Mouse (Mus musculus) ES-Bruce4 (cell line): ENCODE data around the gene Tnpo3. TPM values are rescaled to one million over a fixed set of nuclear protein-coding genes. Genes with fewer than 3 reads are reported as not detected.
"Not testable (repeated sequence)": the region's sequence is repeated elsewhere in the genome, so short reads cannot be mapped to it uniquely, and the experiment has no call there.

Source experiments
- H3K27ac ChIP-seq: 2 replicates; pipeline ENCODE4 v1.5.1; 2012; ENCODE audit warnings: low read length, inconsistent platforms; ENCODE audit not compliant: insufficient read depth
- H3K27me3 ChIP-seq: 2 replicates; pipeline ENCODE4 v1.6.1; 2012; ENCODE audit warnings: mild to moderate bottlenecking, low read length, inconsistent platforms; ENCODE audit not compliant: control insufficient read depth, poor library complexity, insufficient read depth, severe bottlenecking
- H3K36me3 ChIP-seq: 2 replicates; pipeline ENCODE4 v1.6.1; 2012; ENCODE audit warnings: inconsistent platforms, mild to moderate bottlenecking, low read length, moderate library complexity; ENCODE audit not compliant: control insufficient read depth, poor library complexity, insufficient read depth, severe bottlenecking
- H3K4me1 ChIP-seq: one replicate; pipeline ENCODE4 v1.8.1; 2011; ENCODE audit warnings: low read length; ENCODE audit not compliant: control insufficient read depth, insufficient read depth
- H3K4me3 ChIP-seq: 2 replicates; pipeline ENCODE4 v1.5.1; 2011; ENCODE audit warnings: low read depth, mild to moderate bottlenecking, low read length
- H3K9ac ChIP-seq: 2 replicates; pipeline ENCODE4 v1.6.1; 2012; ENCODE audit warnings: low read depth, mild to moderate bottlenecking, inconsistent platforms; ENCODE audit not compliant: poor library complexity, severe bottlenecking
- H3K9me3 ChIP-seq: replicated peaks from 2 replicates; pipeline ENCODE4 v1.6.1; 2012; ENCODE audit warnings: mild to moderate bottlenecking, low read length, inconsistent platforms; ENCODE audit not compliant: control insufficient read depth, poor library complexity, insufficient read depth, severe bottlenecking
- CTCF ChIP-seq: IDR thresholded peaks from one replicate; pipeline ENCODE4 v1.8.1; 2011; ENCODE audit warnings: low read depth, low read length
- EP300 ChIP-seq: IDR thresholded peaks from 2 replicates; pipeline ENCODE4 v1.6.1; 2011; ENCODE audit warnings: low read depth, low read length; ENCODE audit not compliant: insufficient read depth
- POLR2A ChIP-seq: IDR thresholded peaks from one replicate; pipeline ENCODE4 v1.8.1; 2011; ENCODE audit warnings: low read length; ENCODE audit not compliant: insufficient read depth
- polyA plus RNA-seq: library from polyadenylated mRNA; stranded (reverse); fragments of >200 nt; gene quantifications from 2 replicates; pipeline ENCODE4 v1.2.4, GENCODE M21; 2011; ENCODE audit warnings: low read depth; ENCODE audit not compliant: missing spikeins, insufficient read depth, insufficient read length

The Tnpo3 gene
- polyA plus RNA-seq, 1 experiment: 130 TPM

- no peak for TF ChIP-seq EP300
- TF ChIP-seq POLR2A: no peak
- no peak for TF ChIP-seq CTCF
- Histone ChIP-seq H3K9ac (no peak overlapping the region), H3K4me1 (no peaks in the 10 kb centered on the region), H3K27me3 (no peaks in the 10 kb centered on the region), H3K9me3 (no peaks in the 10 kb centered on the region), H3K36me3 (peaks cover 63% of the 10 kb centered on the region), H3K4me3 (no peak overlapping the region), H3K27ac (no peak overlapping the region)
These were observed 28.5 kb downstream of the Tnpo3 start for GRCm38 (mm10) chr6:29581202-29581601.

GRCm38 (mm10) chr6:29580770-29581169, 28.9 kb downstream of the Tnpo3 start:
- Histone ChIP-seq H3K27ac (no peak overlapping the region), H3K4me1 (no peaks in the 10 kb centered on the region), H3K9me3 (no peaks in the 10 kb centered on the region), H3K27me3 (no peaks in the 10 kb centered on the region), H3K9ac (no peak overlapping the region), H3K4me3 (no peak overlapping the region), H3K36me3 (peaks cover 64% of the 10 kb centered on the region)
- no peak for TF ChIP-seq POLR2A
- no peak for TF ChIP-seq CTCF
- no peak for TF ChIP-seq EP300

GRCm38 (mm10) chr6:29576388-29576787, 33.3 kb downstream of the Tnpo3 start:
- H3K9me3 ChIP-seq, H3K9ac ChIP-seq, H3K4me3 ChIP-seq, H3K27ac ChIP-seq, H3K27me3 ChIP-seq, H3K4me1 ChIP-seq: not testable (repeated sequence)
- H3K36me3 ChIP-seq: peaks cover 62% of the 10 kb centered on the region

GRCm38 (mm10) chr6:29557112-29557511, 52.6 kb downstream of the Tnpo3 start:
- Histone ChIP-seq H3K27ac (no peak overlapping the region), H3K27me3 (no peaks in the 10 kb centered on the region), H3K9ac (no peak overlapping the region), H3K36me3 (peaks cover 57% of the 10 kb centered on the region), H3K4me3 (no peak overlapping the region), H3K9me3 (no peaks in the 10 kb centered on the region), H3K4me1 (no peaks in the 10 kb centered on the region)
- TF ChIP-seq CTCF: no peak
- TF ChIP-seq POLR2A: no peak

GRCm38 (mm10) chr6:29552526-29552925, 57.2 kb downstream of the Tnpo3 start:
- TF ChIP-seq CTCF (no peak), POLR2A (no peak), EP300 (no peak)
- H3K27ac ChIP-seq: no peak overlapping the region
- no peaks in the 10 kb centered on the region for H3K27me3 ChIP-seq
- peaks cover 56% of the 10 kb centered on the region for H3K36me3 ChIP-seq
- no peaks in the 10 kb centered on the region for H3K9me3 ChIP-seq
- H3K9ac ChIP-seq: no peak overlapping the region
- no peaks in the 10 kb centered on the region for H3K4me1 ChIP-seq
- no peak overlapping the region for H3K4me3 ChIP-seq

GRCm38 (mm10) chr6:29548086-29548485, 61.6 kb downstream of the Tnpo3 start:
- Histone ChIP-seq H3K36me3 (peaks cover 69% of the 10 kb centered on the region), H3K4me1 (no peaks in the 10 kb centered on the region), H3K9ac (no peak overlapping the region), H3K4me3 (no peak overlapping the region), H3K27me3 (no peaks in the 10 kb centered on the region), H3K9me3 (peaks cover 6% of the 10 kb centered on the region), H3K27ac (peak overlapping the region; percentile 65; the same call in 1 of the 2 replicates)
- TF ChIP-seq POLR2A (no peak), CTCF (no peak), EP300 (no peak)

- TF ChIP-seq EP300 (no peak), POLR2A (no peak), CTCF (no peak)
- H3K36me3 ChIP-seq: peaks cover 72% of the 10 kb centered on the region
These were observed 62.1 kb downstream of the Tnpo3 start for GRCm38 (mm10) chr6:29547582-29547981.

More at GRCm38 (mm10) chr6:29547582-29547981, 62.1 kb downstream of the Tnpo3 start:
- H3K27ac ChIP-seq: peak overlapping the region; percentile 36
- H3K9me3 ChIP-seq: peaks cover 6% of the 10 kb centered on the region
- no peak overlapping the region for H3K9ac ChIP-seq
- no peaks in the 10 kb centered on the region for H3K4me1 ChIP-seq
- no peaks in the 10 kb centered on the region for H3K27me3 ChIP-seq
- no peak overlapping the region for H3K4me3 ChIP-seq
